Mouse (Mus musculus) CH12.LX (cell line): Measurements from ENCODE around the gene Mob3c.

Experiments used
- MAX ChIP-seq: IDR thresholded peaks from 2 replicates; pipeline ENCODE4 v1.6.1; 2011; ENCODE audit warnings: low read length, improper control_type of control experiment
- SIN3A ChIP-seq: IDR thresholded peaks from 2 replicates; pipeline ENCODE4 v1.6.1; 2012; ENCODE audit warnings: low read length, improper control_type of control experiment, inconsistent platforms

- TF ChIP-seq MAX (no peak), SIN3A (no peak)
Measured at GRCm38 (mm10) chr4:115785511-115786034, 42.3 kb upstream of the Mob3c start.
